Mouse (Mus musculus) testis, adult 2 months (tissue): ENCODE results near the gene Btbd16. TPM values are rescaled to one million over a fixed set of nuclear protein-coding genes. Genes with fewer than 3 reads are reported as not detected.

ENCODE experiments used
- H3K27ac ChIP-seq: fragments of 200-500 bp; 2 replicates; pipeline ENCODE4 v1.5.1; 2012; ENCODE audit warnings: low read depth, low read length; ENCODE audit not compliant: control insufficient read depth, insufficient read depth
- H3K27me3 ChIP-seq: fragments of 200-500 bp; 2 replicates; pipeline ENCODE4 v1.6.1; 2012; ENCODE audit warnings: mild to moderate bottlenecking, low read length, moderate library complexity; ENCODE audit not compliant: control insufficient read depth, insufficient read depth
- H3K36me3 ChIP-seq: fragments of 200-500 bp; 2 replicates; pipeline ENCODE4 v1.6.1; 2012; ENCODE audit warnings: mild to moderate bottlenecking, low read length; ENCODE audit not compliant: control insufficient read depth, insufficient read depth
- H3K4me1 ChIP-seq: fragments of 200-500 bp; 2 replicates; pipeline ENCODE4 v1.6.1; 2012; ENCODE audit warnings: low read length; ENCODE audit not compliant: control insufficient read depth, insufficient read depth
- H3K4me3 ChIP-seq: fragments of 200-500 bp; 2 replicates; pipeline ENCODE4 v1.5.1; 2012; ENCODE audit warnings: low read depth, mild to moderate bottlenecking, low read length, moderate library complexity, mixed read lengths; ENCODE audit not compliant: control insufficient read depth
- CTCF ChIP-seq: fragments of 200-500 bp; IDR thresholded peaks from 2 replicates; pipeline ENCODE4 v1.5.1; 2012; ENCODE audit warnings: low read depth, mild to moderate bottlenecking, inconsistent platforms, low read length, moderate library complexity; ENCODE audit not compliant: control insufficient read depth, insufficient read depth, insufficient replicate concordance
- POLR2A ChIP-seq: fragments of 200-500 bp; IDR thresholded peaks from 2 replicates; pipeline ENCODE4 v1.6.1; 2012; ENCODE audit warnings: low read depth, mild to moderate bottlenecking, inconsistent platforms, low read length, moderate library complexity; ENCODE audit not compliant: control insufficient read depth
- polyA plus RNA-seq: library from polyadenylated mRNA; depleted of rRNA; stranded (reverse); fragments of >200 nt; gene quantifications from 2 replicates; pipeline ENCODE4 v1.2.3, GENCODE M21; 2012; rRNA removed

Gene Btbd16
- polyA plus RNA-seq, result 254 and 255 TPM in 2 replicates

DNA sequence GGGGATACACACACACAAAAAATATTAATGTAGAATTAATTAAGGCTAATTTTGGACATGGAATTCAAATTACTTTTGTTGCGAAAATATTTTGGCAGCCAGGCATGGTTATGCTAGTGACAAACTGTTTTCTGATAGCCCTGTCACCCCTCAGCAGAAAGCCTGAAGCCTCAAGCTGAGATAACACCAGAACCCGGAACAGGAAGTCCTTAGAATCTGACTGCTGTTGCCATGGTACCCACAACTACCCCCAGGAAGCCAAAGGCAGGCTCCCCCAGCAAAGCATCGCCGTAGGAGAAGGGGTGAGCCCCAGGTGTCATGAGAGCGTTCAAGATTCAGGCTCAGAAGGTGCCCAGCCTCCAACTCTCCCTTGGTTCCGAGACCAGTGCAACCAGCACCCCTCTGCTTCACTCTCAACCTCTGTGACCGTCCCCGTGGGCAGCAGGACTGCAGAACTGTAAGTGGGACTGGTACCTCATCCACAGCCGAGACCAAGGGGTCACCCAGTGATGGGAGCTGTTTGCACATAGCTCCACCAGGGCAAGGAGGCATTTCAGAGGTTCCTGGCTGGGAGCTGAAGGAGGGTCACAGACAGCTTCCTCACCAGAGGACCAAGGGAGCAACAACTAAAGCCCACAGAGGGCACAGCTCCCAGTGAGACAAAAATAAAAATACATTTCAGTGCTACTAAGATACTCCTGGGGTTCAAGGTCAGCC, at the start of gene Btbd16:
Btbd16 (plus strand) TSS at position 156 of the 717 bp plus-strand sequence.
- TF ChIP-seq POLR2A (peak; percentile 37; the same call in 1 of the 2 replicates), CTCF (no peak)
- Histone ChIP-seq H3K36me3 (no peaks in the 10 kb centered on the region), H3K27ac (peak within 1 kb of the TSS; percentile 20; the same call in 1 of the 2 replicates)

DNA sequence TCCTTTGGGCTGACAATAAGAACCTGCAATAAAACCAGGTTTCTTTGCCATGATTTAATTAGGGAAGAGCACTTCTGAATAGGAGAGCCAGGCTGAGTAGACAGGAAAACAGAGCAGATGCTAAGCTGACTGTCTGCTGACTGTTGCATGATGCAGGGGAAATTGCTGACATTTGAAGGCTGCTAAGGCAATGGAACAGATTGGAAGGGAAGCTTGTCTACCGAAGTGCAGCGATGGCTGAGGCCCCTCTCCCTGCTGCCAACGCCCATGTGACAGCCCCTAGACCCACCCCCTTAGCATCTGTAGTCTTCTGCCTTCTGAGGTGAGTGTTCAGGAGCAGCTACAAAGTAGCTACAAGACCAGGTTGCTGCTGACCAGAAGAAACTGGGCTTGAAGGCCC, 47.7 kb upstream of the Btbd16 start:
- no peak overlapping the region for H3K4me3 ChIP-seq
- no peak overlapping the region for H3K27ac ChIP-seq
- TF ChIP-seq CTCF (no peak), POLR2A (no peak)
- H3K36me3 ChIP-seq, result no peaks in the 10 kb centered on the region
- H3K4me1 ChIP-seq, result peaks cover 4% of the 10 kb centered on the region; the same call in 1 of the 2 replicates
- no peaks in the 10 kb centered on the region for H3K27me3 ChIP-seq

More for the DNA sequence above, at the start of gene Btbd16:
- H3K4me3 ChIP-seq, result peak within 1 kb of the TSS; percentile 90
- no peaks in the 10 kb centered on the region for H3K27me3 ChIP-seq
- H3K4me1 ChIP-seq, result peaks cover 6% of the 10 kb centered on the region

DNA sequence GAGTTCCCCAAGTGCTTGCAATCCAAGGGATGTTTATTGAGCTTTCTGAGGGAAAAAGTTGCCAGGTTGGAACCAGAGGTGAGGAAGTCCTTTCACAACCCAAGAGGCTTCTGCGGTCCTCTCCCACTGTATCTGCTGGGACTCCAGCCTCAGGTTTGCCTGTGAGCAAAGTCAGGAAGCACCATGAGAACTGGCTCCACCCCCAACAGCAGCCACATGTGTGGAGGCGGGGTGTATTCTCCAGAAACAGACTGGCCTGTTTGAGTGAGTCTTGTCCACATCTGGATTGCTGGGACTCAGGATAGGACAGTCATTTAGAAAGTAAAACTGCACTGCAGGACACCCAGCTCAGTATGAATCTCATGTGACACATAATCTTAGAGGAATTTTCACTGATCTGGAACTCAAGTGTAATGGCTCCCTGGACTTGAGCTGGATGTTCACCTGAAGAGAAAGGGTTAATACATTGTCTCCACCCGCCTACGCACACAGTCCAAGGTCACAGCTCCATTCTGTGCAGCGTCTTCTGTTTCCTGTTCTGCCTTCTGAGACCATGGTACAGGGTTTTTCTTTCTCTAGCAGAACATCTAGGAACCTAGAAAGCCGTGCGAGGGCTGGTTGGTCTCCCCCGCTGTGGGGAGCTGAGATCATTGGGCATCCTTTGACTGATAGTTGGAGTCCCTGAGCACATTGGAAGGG, 47.0 kb upstream of the Btbd16 start:
- H3K27me3 ChIP-seq, result no peaks in the 10 kb centered on the region
- peaks cover 4% of the 10 kb centered on the region; the same call in 1 of the 2 replicates for H3K4me1 ChIP-seq
- no peak for TF ChIP-seq POLR2A
- no peak for TF ChIP-seq CTCF
- H3K36me3 ChIP-seq, result no peaks in the 10 kb centered on the region
- H3K27ac ChIP-seq, result no peak overlapping the region
- no peak overlapping the region for H3K4me3 ChIP-seq

DNA sequence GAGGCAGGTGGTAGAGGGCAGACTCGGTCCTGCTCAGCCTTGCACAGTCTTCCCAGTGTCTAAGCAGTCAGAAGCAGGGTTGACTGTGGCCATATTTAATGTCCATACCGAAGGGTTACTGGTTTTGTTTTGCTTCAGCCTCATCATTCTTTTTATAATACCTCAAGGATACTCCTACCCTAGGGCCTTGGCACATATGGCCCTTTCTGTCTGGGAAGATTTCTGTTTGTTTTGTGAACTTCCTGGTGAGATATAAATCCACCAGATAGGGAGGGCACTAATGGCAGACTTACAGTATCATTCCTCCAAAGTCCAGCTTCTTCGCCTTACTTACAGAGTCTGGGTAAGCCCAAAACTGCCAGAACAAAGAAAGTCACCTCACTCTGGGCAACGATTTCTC, 46.3 kb upstream of the Btbd16 start:
- Histone ChIP-seq H3K36me3 (no peaks in the 10 kb centered on the region), H3K4me1 (peaks cover 4% of the 10 kb centered on the region; the same call in 1 of the 2 replicates), H3K27me3 (no peaks in the 10 kb centered on the region), H3K27ac (no peak overlapping the region), H3K4me3 (no peak overlapping the region)
- no peak for TF ChIP-seq POLR2A
- no peak for TF ChIP-seq CTCF

DNA sequence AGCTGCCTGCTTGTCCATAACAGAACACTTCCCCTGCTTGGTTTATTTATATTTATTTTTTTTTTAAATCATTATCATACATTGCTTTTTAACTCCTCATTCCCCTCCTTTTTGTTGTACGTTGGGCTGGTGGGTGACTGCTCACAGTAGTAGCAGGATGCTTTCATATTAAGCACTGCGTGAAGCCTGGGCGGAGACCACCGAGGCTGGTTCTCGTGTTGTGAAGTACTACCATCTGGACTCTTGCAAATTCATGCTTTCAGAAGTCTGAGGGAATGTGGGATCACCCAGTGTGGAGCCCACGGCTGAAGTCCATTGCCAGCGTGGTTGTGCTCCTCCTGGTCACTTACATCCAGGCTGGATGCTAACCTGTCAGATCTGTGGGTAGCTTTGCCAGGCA, 42.1 kb upstream of the Btbd16 start:
- peaks cover 3% of the 10 kb centered on the region; the same call in 1 of the 2 replicates for H3K4me1 ChIP-seq
- H3K36me3 ChIP-seq, result no peaks in the 10 kb centered on the region
- TF ChIP-seq CTCF (no peak), POLR2A (no peak)
- H3K27ac ChIP-seq, result no peak overlapping the region
- no peaks in the 10 kb centered on the region for H3K27me3 ChIP-seq
- H3K4me3 ChIP-seq, result no peak overlapping the region

DNA sequence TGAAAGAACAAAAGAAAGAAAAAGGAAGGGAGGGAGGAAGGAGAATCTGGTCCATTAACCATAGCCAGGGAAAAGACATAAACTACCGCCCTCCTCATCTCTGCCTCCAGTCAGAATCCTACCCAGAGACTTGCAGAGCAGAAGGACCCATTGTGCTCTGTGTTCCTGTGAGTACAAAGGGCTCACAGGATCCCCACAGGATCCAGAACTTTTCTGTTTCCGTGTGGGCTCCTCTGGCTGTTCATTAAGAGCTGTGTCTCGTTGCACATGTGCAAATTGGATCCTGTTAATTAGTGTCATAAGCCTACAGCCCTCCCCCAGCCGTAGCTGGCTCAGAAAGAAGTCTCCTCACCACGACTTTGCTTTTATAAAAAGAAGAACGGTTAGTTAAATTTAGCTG, 41.0 kb upstream of the Btbd16 start:
- no peak overlapping the region for H3K4me3 ChIP-seq
- H3K27ac ChIP-seq, result no peak overlapping the region
- no peaks in the 10 kb centered on the region for H3K27me3 ChIP-seq
- no peaks in the 10 kb centered on the region for H3K4me1 ChIP-seq
- no peaks in the 10 kb centered on the region for H3K36me3 ChIP-seq
- TF ChIP-seq CTCF (no peak), POLR2A (no peak)

DNA sequence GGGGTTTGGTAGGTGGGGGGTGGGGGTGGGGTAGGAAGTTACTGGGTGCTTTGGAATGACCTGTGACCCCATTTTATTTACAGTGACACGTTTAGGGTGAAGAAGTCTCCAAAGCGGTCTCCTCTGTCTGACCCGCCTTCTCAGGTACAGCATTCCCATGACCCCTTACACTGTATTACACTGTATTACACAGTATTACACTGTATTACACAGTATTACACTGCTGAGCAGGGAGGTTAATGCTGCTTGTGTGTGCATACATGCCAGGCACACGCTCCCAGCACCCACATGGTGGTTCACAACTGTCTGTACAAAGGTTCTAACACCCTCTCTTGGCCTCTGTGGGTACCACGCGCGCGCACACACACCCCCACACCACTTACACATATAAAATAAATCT, 40.4 kb upstream of the Btbd16 start:
- H3K4me1 ChIP-seq, result no peaks in the 10 kb centered on the region
- H3K36me3 ChIP-seq, result no peaks in the 10 kb centered on the region
- TF ChIP-seq CTCF (no peak), POLR2A (no peak)

More for the DNA sequence above, 40.4 kb upstream of the Btbd16 start:
- Histone ChIP-seq H3K27me3 (no peaks in the 10 kb centered on the region), H3K27ac (no peak overlapping the region), H3K4me3 (no peak overlapping the region)
